Mouse (Mus musculus) A20 (cell line): ENCODE measurements around the gene Mttp.

Experiments
- DNase-seq: peaks from one replicate; pipeline ENCODE4 v3.0.0-alpha.2; 2011; ENCODE audit warnings: low read depth, low spot score

The Mttp gene

DNA sequence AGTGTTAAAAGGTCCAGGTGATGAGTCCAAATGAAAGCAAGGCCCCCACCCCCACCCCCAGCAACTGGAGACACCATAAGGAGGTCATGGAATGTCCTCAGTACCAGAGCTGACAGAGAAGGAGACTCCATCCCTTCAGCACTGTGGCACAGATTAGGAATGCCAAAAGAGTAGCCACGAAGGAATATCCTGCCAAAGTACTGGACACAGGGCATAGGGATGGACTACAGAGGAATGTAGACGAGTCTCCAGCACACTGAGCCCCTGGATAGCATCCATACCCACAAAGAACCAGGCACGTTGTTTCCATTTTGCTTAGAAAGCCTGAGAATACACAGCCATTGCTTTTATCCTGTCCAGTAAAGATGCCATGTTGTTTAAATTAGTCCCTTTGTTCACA is 93.3 kb downstream of the Mttp start:
- no peak for DNase-seq

DNA sequence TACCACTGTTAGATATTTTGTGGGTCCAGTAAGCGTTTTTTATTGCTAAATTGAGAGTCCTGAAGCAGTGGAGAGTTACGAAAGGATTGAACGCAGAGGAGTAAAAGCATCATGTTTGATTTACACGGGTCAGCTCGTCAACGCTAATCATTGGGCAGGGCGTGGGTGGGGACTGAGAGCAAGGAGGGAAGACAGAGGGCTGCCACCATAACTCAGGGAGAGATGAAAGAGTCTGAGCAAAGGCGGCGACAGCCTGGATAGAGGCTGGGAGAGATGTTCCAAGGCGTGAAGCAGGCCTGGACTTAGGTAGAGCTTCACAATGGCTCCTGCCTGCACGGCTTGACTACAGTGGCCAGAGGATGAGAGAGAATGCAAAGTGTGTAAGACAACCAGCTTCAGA is 94.0 kb downstream of the Mttp start:
- no peak for DNase-seq

DNA sequence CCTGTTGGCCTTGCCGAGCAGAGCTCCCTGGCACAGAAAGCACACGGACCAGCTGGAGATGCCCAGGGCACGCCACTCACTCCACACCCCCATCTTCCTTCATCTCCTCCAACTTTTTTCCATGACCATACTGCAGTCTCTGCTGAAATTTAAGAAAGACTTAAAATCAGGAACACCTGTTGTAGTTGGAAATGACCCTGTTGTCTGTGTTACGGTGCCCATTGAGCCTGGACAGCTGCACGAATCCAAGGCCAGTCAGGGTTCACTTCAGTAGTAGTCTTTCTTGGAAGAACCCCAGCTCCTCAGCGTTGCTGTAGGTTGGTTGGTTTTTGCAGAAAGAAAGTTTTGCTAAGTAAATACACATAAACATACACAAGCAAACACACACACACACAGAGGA is 95.2 kb downstream of the Mttp start:
- no peak for DNase-seq

DNA sequence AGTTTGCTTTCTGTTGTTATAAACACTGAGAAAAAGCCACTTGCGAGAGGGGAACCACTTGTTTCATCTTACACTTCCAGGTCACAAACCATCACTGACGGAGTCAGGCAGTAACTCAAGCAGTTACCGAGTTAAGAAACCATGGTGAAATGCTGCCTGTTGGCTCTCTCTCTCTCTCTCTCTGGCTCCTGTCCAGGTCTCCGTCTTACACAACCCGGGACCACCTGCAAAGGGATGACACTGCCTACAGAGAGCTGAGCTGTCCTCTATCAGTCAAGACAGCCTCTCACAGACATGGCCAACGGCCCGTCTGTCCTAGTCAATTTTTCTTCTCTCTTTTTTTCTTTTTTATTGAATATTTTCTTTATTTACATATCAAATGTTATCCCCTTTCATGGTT is 101.5 kb downstream of the Mttp start:
- peak; percentile 13 for DNase-seq

DNA sequence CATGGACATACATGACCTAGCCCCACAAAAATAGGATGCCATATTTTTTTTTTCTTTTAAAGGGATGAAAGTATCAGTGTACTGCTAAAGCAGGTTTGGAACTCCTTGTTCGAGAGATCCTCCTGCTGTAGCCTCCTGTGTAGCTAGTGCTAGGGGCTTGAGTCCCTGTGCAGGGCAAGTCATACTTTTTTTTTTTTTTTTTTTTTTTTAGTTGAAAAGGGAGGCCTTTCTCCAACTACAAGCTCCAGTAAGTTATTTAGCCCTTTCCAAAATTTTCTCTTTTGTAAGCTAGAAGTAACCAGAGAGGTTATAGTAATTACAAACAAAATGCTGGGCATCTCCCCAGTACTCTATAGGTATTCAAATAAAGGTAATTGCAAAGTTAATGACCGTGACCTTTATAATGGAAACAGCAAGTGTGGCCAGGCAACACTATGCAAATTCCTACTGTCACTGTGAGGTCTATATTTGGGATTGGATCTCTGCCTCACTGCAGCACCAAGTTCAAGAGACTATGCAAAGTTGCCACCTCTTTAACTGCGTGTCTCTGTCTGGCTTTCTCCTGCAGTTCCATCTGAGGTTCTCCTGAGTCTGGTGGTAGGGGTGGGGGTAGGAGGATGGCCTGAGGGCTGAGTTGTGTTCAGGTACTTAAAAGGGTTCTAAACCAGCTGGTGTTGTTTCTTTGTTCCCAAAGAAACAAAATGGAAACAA is 103.0 kb downstream of the Mttp start:
- peak; percentile 75 for DNase-seq

DNA sequence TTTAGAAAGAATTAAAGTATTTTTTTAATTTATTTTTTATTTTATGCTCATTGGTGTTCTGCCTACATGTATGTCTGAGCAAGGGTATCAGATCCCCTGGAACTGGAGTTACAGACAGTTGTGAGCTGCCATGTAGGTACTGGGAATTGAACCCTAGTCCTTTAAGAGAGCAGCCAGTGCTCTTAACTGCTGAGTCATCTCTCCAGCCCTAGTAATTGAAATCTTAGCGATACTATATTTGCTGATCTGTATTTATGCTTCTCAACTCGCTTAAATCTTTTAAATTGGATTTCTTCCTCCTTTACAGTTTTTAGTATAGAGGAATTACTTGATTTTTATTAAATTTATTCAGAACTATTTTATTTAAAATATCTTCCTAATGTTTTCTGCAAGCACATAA is 103.8 kb downstream of the Mttp start:
- DNase-seq = peak; percentile 2
